Mouse (Mus musculus) liver, embryonic 12.5 days (tissue): ENCODE data around the gene Theg. TPM values are rescaled to one million over a fixed set of nuclear protein-coding genes. Genes with fewer than 3 reads are reported as not detected.

Experiments
- ATAC-seq: fragments of 200-750 bp; cut with Nextera tagmentation; 2 replicates; pipeline ENCODE4 v1.8.0; 2017; ENCODE audit warnings: moderate number of reproducible peaks, mild to moderate bottlenecking, moderate library complexity
- H3K27ac ChIP-seq: fragments of 300-500 bp; sonication (generic); 2 replicates; pipeline ENCODE4 v1.5.1; 2016; ENCODE audit warnings: mild to moderate bottlenecking
- H3K27me3 ChIP-seq: fragments of 300-500 bp; sonication (generic); replicated peaks from 2 replicates; pipeline ENCODE4 v1.6.1; 2016; ENCODE audit warnings: mild to moderate bottlenecking, moderate library complexity
- H3K36me3 ChIP-seq: fragments of 300-500 bp; sonication (generic); 2 replicates; pipeline ENCODE4 v1.6.1; 2016; ENCODE audit warnings: mild to moderate bottlenecking, moderate library complexity
- H3K4me1 ChIP-seq: fragments of 300-500 bp; sonication (generic); 2 replicates; pipeline ENCODE4 v1.6.1; 2016
- H3K4me2 ChIP-seq: fragments of 300-500 bp; sonication (generic); 2 replicates; pipeline ENCODE4 v1.6.1; 2016; ENCODE audit warnings: mild to moderate bottlenecking, moderate library complexity
- H3K4me3 ChIP-seq: fragments of 300-500 bp; sonication (generic); 2 replicates; pipeline ENCODE4 v1.5.1; 2016; ENCODE audit warnings: mild to moderate bottlenecking, moderate library complexity
- H3K9ac ChIP-seq: fragments of 300-500 bp; sonication (generic); 2 replicates; pipeline ENCODE4 v1.6.1; 2016; ENCODE audit warnings: mild to moderate bottlenecking, moderate library complexity
- H3K9me3 ChIP-seq: fragments of 300-500 bp; sonication (generic); replicated peaks from 2 replicates; pipeline ENCODE4 v1.6.1; 2016; ENCODE audit warnings: mild to moderate bottlenecking, moderate library complexity
- whole genome bisulfite sequencing: fragments of 180-500 bp; shearing (Covaris S2); methylation state at CpG from one replicate; pipeline ENCODE4 v1.1.7; 2016; ENCODE audit not compliant: insufficient replicate concordance; 5-methylcytosine and 5-hydroxymethylcytosine counted together
- polyA plus RNA-seq: library from polyadenylated mRNA; unstranded; fragments of >200 nt; fragmentation: Nextera tagmentation; extraction: Ambion mirVana; gene quantifications from 2 replicates; pipeline ENCODE4 v1.2.1, GENCODE M21; 2016

Theg gene
- polyA plus RNA-seq, 1 experiment from 2014 or later: not detected

GRCm38 (mm10) chr10:79587752-79588126 is 608 bp upstream of the Theg start:
- Histone ChIP-seq H3K4me1 (no peaks in the 10 kb centered on the region), H3K27me3 (0 out of 2 replicates have a peak, but pooled peaks cover 9% of the 10 kb centered on the region), H3K4me2 (no peak overlapping the region), H3K9ac (no peak overlapping the region), H3K27ac (no peak overlapping the region), H3K9me3 (no peaks in the 10 kb centered on the region), H3K4me3 (no peak overlapping the region), H3K36me3 (no peaks in the 10 kb centered on the region)
- WGBS: 39% methylated on average over 4 of the region's 4 CpGs
- ATAC-seq: no peak

- Histone ChIP-seq H3K4me2 (no peak overlapping the region), H3K9ac (no peak overlapping the region), H3K27me3 (no peaks in the 10 kb centered on the region), H3K36me3 (no peaks in the 10 kb centered on the region), H3K4me1 (no peaks in the 10 kb centered on the region), H3K27ac (no peak overlapping the region), H3K9me3 (no peaks in the 10 kb centered on the region), H3K4me3 (no peak overlapping the region)
- 60% methylated on average over 8 of the region's 8 CpGs for WGBS
- ATAC-seq: no peak
These were observed 888 bp downstream of the Theg start for GRCm38 (mm10) chr10:79586243-79586642.

GRCm38 (mm10) chr10:79585723-79586122 is 1.4 kb downstream of the Theg start:
- H3K9me3 ChIP-seq: no peaks in the 10 kb centered on the region
- H3K4me2 ChIP-seq: no peak overlapping the region
- H3K4me3 ChIP-seq: no peak overlapping the region
- no peaks in the 10 kb centered on the region for H3K27me3 ChIP-seq
- no peak overlapping the region for H3K9ac ChIP-seq
- H3K27ac ChIP-seq: no peak overlapping the region
- WGBS: 74% methylated on average over 5 of the region's 5 CpGs
- H3K4me1 ChIP-seq: no peaks in the 10 kb centered on the region
- no peak for ATAC-seq
- no peaks in the 10 kb centered on the region for H3K36me3 ChIP-seq

GRCm38 (mm10) chr10:79585136-79585535 is 2.0 kb downstream of the Theg start:
- Histone ChIP-seq H3K9ac (no peak overlapping the region), H3K4me3 (no peak overlapping the region), H3K4me1 (no peaks in the 10 kb centered on the region), H3K36me3 (no peaks in the 10 kb centered on the region), H3K27me3 (no peaks in the 10 kb centered on the region), H3K4me2 (no peak overlapping the region), H3K27ac (no peak overlapping the region), H3K9me3 (no peaks in the 10 kb centered on the region)
- WGBS: 64% methylated on average over 6 of the region's 6 CpGs
- ATAC-seq: no peak

DNA sequence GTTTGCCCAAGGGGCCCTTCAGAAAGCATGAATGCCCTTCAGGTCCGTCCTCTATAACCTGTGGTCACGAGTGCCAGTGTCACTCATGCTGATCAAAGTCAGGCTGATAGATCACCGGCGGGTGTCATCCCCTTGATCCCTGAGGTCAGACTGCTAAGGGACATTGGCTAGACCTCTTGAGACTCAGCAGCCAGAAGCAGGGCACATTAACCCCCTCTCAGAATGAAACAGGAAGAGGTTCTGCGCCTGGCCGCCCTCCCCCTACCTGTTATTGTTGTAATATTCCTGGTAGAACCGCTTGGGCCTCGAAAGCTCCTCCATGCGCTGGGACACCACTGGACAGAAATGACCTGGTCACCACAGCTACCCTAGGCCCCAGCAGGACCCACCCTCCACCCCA is 2.7 kb downstream of the Theg start:
- Histone ChIP-seq H3K4me3 (no peak overlapping the region), H3K4me1 (no peaks in the 10 kb centered on the region), H3K4me2 (no peak overlapping the region), H3K9me3 (no peaks in the 10 kb centered on the region), H3K9ac (no peak overlapping the region), H3K27me3 (peaks cover 6% of the 10 kb centered on the region), H3K36me3 (no peaks in the 10 kb centered on the region), H3K27ac (no peak overlapping the region)
- WGBS: 68% methylated on average over 9 of the region's 9 CpGs
- no peak for ATAC-seq

GRCm38 (mm10) chr10:79584021-79584420 is 3.1 kb downstream of the Theg start:
- Histone ChIP-seq H3K9me3 (no peaks in the 10 kb centered on the region), H3K27ac (no peak overlapping the region), H3K4me1 (no peaks in the 10 kb centered on the region), H3K27me3 (peaks cover 10% of the 10 kb centered on the region), H3K9ac (no peak overlapping the region), H3K4me3 (no peak overlapping the region), H3K4me2 (no peak overlapping the region), H3K36me3 (no peaks in the 10 kb centered on the region)
- 48% methylated on average over 7 of the region's 7 CpGs for WGBS
- ATAC-seq: no peak

DNA sequence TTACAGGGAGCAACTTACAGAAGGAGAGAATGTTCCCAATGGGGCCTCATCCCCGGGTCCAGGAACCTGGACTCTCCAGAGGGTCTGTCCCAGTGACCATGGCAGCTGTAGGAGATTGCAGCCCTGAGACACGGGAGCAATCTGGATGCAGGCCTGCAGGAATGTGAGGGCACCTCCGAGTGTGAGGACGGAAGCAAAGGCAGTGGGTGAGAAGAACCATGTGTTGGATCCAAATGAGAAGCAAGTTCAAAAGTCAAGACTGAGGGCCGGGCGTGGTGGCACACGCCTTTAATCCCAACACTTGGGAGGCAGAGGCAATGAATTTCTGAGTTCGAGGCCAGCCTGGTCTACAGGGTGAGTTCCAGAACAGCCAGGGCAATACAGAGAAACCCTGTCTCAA is 5.6 kb downstream of the Theg start:
- H3K4me1 ChIP-seq: no peaks in the 10 kb centered on the region
- H3K4me2 ChIP-seq: no peak overlapping the region
- no peak overlapping the region for H3K4me3 ChIP-seq
- no peaks in the 10 kb centered on the region for H3K9me3 ChIP-seq
- H3K9ac ChIP-seq: no peak overlapping the region
- 68% methylated on average over 8 of the region's 8 CpGs for WGBS
- no peaks in the 10 kb centered on the region for H3K36me3 ChIP-seq
- H3K27me3 ChIP-seq: peaks cover 18% of the 10 kb centered on the region
- no peak overlapping the region for H3K27ac ChIP-seq
- ATAC-seq: no peak

DNA sequence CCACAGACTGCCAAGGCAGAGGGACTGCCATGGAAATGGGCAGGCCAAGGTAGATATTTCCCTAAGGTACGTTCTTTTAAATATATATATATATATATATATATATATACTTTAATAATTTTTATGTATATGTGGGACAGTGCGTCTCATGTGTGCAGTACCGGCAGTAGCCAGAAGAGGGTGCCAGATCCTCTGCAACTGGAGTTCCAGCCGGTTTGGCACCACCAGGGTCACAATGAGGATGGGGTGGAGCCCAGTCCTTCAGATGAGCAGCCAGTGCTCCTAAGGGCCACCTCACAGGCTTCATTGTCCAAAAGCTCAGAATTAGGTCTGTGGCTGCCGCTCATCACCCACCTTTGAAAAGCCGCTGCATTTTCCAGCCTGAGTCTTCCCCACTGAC is 6.3 kb downstream of the Theg start:
- Histone ChIP-seq H3K27me3 (peaks cover 18% of the 10 kb centered on the region), H3K9me3 (no peaks in the 10 kb centered on the region)

GRCm38 (mm10) chr10:79580356-79580755 is 6.8 kb downstream of the Theg start:
- H3K27me3 ChIP-seq: peaks cover 18% of the 10 kb centered on the region
- no peak overlapping the region for H3K4me2 ChIP-seq
- no peaks in the 10 kb centered on the region for H3K4me1 ChIP-seq
- no peaks in the 10 kb centered on the region for H3K36me3 ChIP-seq
- H3K4me3 ChIP-seq: no peak overlapping the region
- no peak overlapping the region for H3K9ac ChIP-seq
- ATAC-seq: no peak
- no peak overlapping the region for H3K27ac ChIP-seq
- WGBS: 53% methylated on average over 7 of the region's 7 CpGs
- no peaks in the 10 kb centered on the region for H3K9me3 ChIP-seq

More for the DNA sequence above, 6.3 kb downstream of the Theg start:
- Histone ChIP-seq H3K4me3 (no peak overlapping the region), H3K27ac (no peak overlapping the region), H3K4me1 (no peaks in the 10 kb centered on the region), H3K4me2 (no peak overlapping the region), H3K9ac (no peak overlapping the region), H3K36me3 (no peaks in the 10 kb centered on the region)
- no peak for ATAC-seq
- 42% methylated on average over 6 of the region's 6 CpGs for WGBS

- Histone ChIP-seq H3K36me3 (no peaks in the 10 kb centered on the region), H3K4me1 (no peaks in the 10 kb centered on the region), H3K4me3 (no peak overlapping the region), H3K27ac (no peak overlapping the region), H3K9me3 (no peaks in the 10 kb centered on the region), H3K9ac (no peak overlapping the region), H3K27me3 (peaks cover 18% of the 10 kb centered on the region), H3K4me2 (no peak overlapping the region)
- WGBS: 67% methylated on average over 12 of the region's 12 CpGs
- no peak for ATAC-seq
These were observed 7.3 kb downstream of the Theg start for GRCm38 (mm10) chr10:79579781-79580180.

- Histone ChIP-seq H3K9me3 (no peaks in the 10 kb centered on the region), H3K27me3 (peaks cover 18% of the 10 kb centered on the region), H3K9ac (no peak overlapping the region), H3K4me3 (no peak overlapping the region), H3K4me1 (no peaks in the 10 kb centered on the region), H3K4me2 (no peak overlapping the region), H3K36me3 (no peaks in the 10 kb centered on the region), H3K27ac (no peak overlapping the region)
- WGBS: 56% methylated on average over 7 of the region's 7 CpGs
- no peak for ATAC-seq
These were observed 8.2 kb downstream of the Theg start for GRCm38 (mm10) chr10:79578891-79579290.

DNA sequence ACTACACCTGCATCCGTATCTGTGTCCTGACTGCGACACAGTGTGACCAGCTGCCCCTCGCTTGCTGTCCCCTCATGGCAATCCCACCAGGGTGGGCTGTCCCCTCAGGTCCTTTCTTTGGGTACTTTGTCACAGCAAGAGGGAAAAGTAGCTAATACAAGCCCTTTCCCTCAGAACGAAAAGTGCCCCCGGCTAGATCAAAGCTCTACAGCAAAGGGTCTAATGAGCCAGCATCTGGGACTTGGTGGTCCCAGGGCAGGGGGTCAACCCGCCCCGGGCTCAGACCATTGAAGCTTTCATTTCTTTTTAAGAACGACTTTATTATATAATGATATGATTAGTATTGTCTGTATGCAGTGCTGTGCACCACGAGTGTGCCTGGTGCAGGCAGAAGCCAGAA is 8.9 kb downstream of the Theg start:
- Histone ChIP-seq H3K4me3 (no peak overlapping the region), H3K27ac (no peak overlapping the region), H3K4me2 (no peak overlapping the region), H3K9ac (no peak overlapping the region), H3K27me3 (peaks cover 18% of the 10 kb centered on the region), H3K4me1 (no peaks in the 10 kb centered on the region), H3K36me3 (no peaks in the 10 kb centered on the region), H3K9me3 (no peaks in the 10 kb centered on the region)
- 69% methylated on average over 9 of the region's 9 CpGs for WGBS
- ATAC-seq: no peak

GRCm38 (mm10) chr10:79577376-79577775 is 9.8 kb downstream of the Theg start:
- no peak for ATAC-seq
- Histone ChIP-seq H3K4me3 (no peak overlapping the region), H3K4me1 (no peaks in the 10 kb centered on the region), H3K9ac (no peak overlapping the region), H3K9me3 (no peaks in the 10 kb centered on the region), H3K27me3 (peaks cover 18% of the 10 kb centered on the region), H3K4me2 (no peak overlapping the region), H3K27ac (no peak overlapping the region), H3K36me3 (no peaks in the 10 kb centered on the region)
- WGBS: 62% methylated on average over 4 of the region's 4 CpGs
